ENCODE assay signal across 18 mouse cellular contexts in the genomic region with DNA sequence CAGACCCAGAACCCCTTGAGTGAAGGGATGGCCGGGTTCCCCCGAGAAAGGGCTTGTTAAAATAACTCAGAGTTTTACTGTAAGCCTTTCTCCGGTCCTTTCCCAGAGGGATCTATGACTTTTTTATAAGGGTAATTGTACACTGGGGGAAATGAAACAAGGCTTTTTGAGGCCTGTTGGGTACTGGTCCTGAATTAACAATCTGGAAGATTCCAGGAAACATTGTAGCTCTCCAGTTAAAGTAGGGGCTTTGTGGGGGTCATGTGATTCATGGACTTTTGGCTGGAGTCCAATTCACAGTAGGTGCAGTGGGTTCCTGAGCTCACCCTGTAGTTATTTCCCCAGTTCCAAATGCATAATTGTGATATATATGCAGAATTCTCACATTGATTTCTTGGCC.
"Had no signal": no experiment of that assay in that cellular context is flagged by ENCODE, and none has a peak within 500 bp of the region (broad histone marks: within the 10 kb centered on the region; RNA-seq: fewer than 3 reads in every experiment).

No protein-coding gene starts in this region.

- H3K27me3 ChIP-seq: midbrain, embryonic 12.5 days; neural tube, embryonic 13.5 days; neural tube, embryonic 15.5 days had no signal

- H3K9me3 ChIP-seq: midbrain, embryonic 10.5 days; midbrain, embryonic 12.5 days; neural tube, embryonic 13.5 days; neural tube, embryonic 15.5 days had no signal

- H3K4me2 ChIP-seq: lung, embryonic 14.5 days; midbrain, embryonic 12.5 days; neural tube, embryonic 13.5 days; neural tube, embryonic 15.5 days had no signal

- H3K4me3 ChIP-seq: midbrain, embryonic 10.5 days; midbrain, embryonic 12.5 days; myocyte; neural tube, embryonic 13.5 days; neural tube, embryonic 15.5 days had no signal

- DNase-seq: lung, adult 18-20 months; lung, embryonic 14.5 days; lung, postnatal 10 days; lung, postnatal 4 days; retina, postnatal 1 day; right cerebral cortex, adult 18-20 months; right cerebral cortex, postnatal 25 days; right cerebral cortex, postnatal 4 days; spleen, adult 18-20 months; thymus, adult 18-20 months; thymus, postnatal 14 days; thymus, postnatal 36 days had no signal

- H3K27ac ChIP-seq: midbrain, embryonic 10.5 days; midbrain, embryonic 12.5 days; neural tube, embryonic 13.5 days; neural tube, embryonic 15.5 days had no signal

- H3K36me3 ChIP-seq: midbrain, embryonic 10.5 days; midbrain, embryonic 12.5 days; neural tube, embryonic 13.5 days; neural tube, embryonic 15.5 days had no signal

- H3K4me1 ChIP-seq: midbrain, embryonic 10.5 days; midbrain, embryonic 12.5 days; neural tube, embryonic 13.5 days; neural tube, embryonic 15.5 days had no signal

- H3K9ac ChIP-seq: lung, embryonic 14.5 days; midbrain, embryonic 12.5 days; neural tube, embryonic 13.5 days; neural tube, embryonic 15.5 days had no signal

- ATAC-seq: midbrain, embryonic 16.5 days had no signal
